Mouse (Mus musculus): Measurements from ENCODE around the gene Scn1a. TPM values are rescaled to one million over a fixed set of nuclear protein-coding genes. Genes with fewer than 3 reads are reported as not detected.

The Scn1a gene
- total and polyA plus RNA-seq, 2 experiments from 2014 or later = 13.1 to 14.5 TPM

- 45% methylated on average over 2 of the region's 2 CpGs for WGBS
- Histone ChIP-seq H3K36me3 (ENCODE audit: insufficient read depth) (no peaks in the 10 kb centered on the region), H3K4me3 (ENCODE audit: low read depth, low read length) (no peak overlapping the region), H3K4me1 (ENCODE audit: insufficient read depth) (no peaks in the 10 kb centered on the region), H3K4me2 (ENCODE audit: low read depth) (no peak overlapping the region), H3K9ac (no peak overlapping the region), H3K9me3 (ENCODE audit: low read length) (no peaks in the 10 kb centered on the region), H3K27me3 (ENCODE audit: insufficient read depth, low read length) (no peaks in the 10 kb centered on the region), H3K27ac (ENCODE audit: low read depth, low read length) (no peak overlapping the region)
- TF ChIP-seq CTCF (IDR thresholded peaks at IDR 0.05; ENCODE audit: low read depth) = no peak
- DNase-seq (no peak), ATAC-seq (no peak)
Observed at GRCm38 (mm10) chr2:66367957-66368356, 72.7 kb downstream of the Scn1a start.

GRCm38 (mm10) chr2:66350590-66350989 is 90.0 kb downstream of the Scn1a start:
- H3K4me1 ChIP-seq (ENCODE audit: insufficient read depth) = no peaks in the 10 kb centered on the region
- WGBS = 70% methylated on average over 2 of the region's 2 CpGs
- DNase-seq (no peak), ATAC-seq (no peak)
- no peak overlapping the region for H3K4me2 ChIP-seq (ENCODE audit: low read depth)
- no peak overlapping the region for H3K4me3 ChIP-seq (ENCODE audit: low read depth, low read length)
- no peaks in the 10 kb centered on the region for H3K9me3 ChIP-seq (ENCODE audit: low read length)
- TF ChIP-seq CTCF (IDR thresholded peaks at IDR 0.05; ENCODE audit: low read depth) = no peak
- H3K27me3 ChIP-seq (ENCODE audit: insufficient read depth, low read length) = no peaks in the 10 kb centered on the region
- H3K9ac ChIP-seq = no peak overlapping the region
- no peaks in the 10 kb centered on the region for H3K36me3 ChIP-seq (ENCODE audit: insufficient read depth)
- H3K27ac ChIP-seq (ENCODE audit: low read depth, low read length) = no peak overlapping the region

GRCm38 (mm10) chr2:66346622-66347021 is 94.0 kb downstream of the Scn1a start:
- H3K4me1 ChIP-seq (ENCODE audit: insufficient read depth) = no peaks in the 10 kb centered on the region
- H3K36me3 ChIP-seq (ENCODE audit: insufficient read depth) = no peaks in the 10 kb centered on the region
- no peak overlapping the region for H3K4me3 ChIP-seq (ENCODE audit: low read depth, low read length)
- no peak overlapping the region for H3K4me2 ChIP-seq (ENCODE audit: low read depth)
- no peak overlapping the region for H3K27ac ChIP-seq (ENCODE audit: low read depth, low read length)
- WGBS = 95% methylated on average over 1 of the region's 1 CpGs
- no peak for TF ChIP-seq CTCF (IDR thresholded peaks at IDR 0.05; ENCODE audit: low read depth)
- DNase-seq = no peak
- no peaks in the 10 kb centered on the region for H3K9me3 ChIP-seq (ENCODE audit: low read length)
- no peak overlapping the region for H3K9ac ChIP-seq
- no peak for ATAC-seq
- H3K27me3 ChIP-seq (ENCODE audit: insufficient read depth, low read length) = no peaks in the 10 kb centered on the region

GRCm38 (mm10) chr2:66346181-66346580 is 94.5 kb downstream of the Scn1a start:
- TF ChIP-seq CTCF (IDR thresholded peaks at IDR 0.05; ENCODE audit: low read depth) = no peak
- Histone ChIP-seq H3K27me3 (ENCODE audit: insufficient read depth, low read length) (no peaks in the 10 kb centered on the region), H3K4me2 (ENCODE audit: low read depth) (no peak overlapping the region), H3K9ac (no peak overlapping the region), H3K4me1 (ENCODE audit: insufficient read depth) (no peaks in the 10 kb centered on the region), H3K27ac (ENCODE audit: low read depth, low read length) (no peak overlapping the region), H3K36me3 (ENCODE audit: insufficient read depth) (no peaks in the 10 kb centered on the region), H3K9me3 (ENCODE audit: low read length) (no peaks in the 10 kb centered on the region), H3K4me3 (ENCODE audit: low read depth, low read length) (no peak overlapping the region)
- ATAC-seq (no peak), DNase-seq (no peak)
- WGBS = 79% methylated on average over 3 of the region's 3 CpGs

- Histone ChIP-seq H3K9ac (no peak overlapping the region), H3K27ac (ENCODE audit: low read depth, low read length) (no peak overlapping the region), H3K27me3 (ENCODE audit: insufficient read depth, low read length) (no peaks in the 10 kb centered on the region), H3K36me3 (ENCODE audit: insufficient read depth) (no peaks in the 10 kb centered on the region), H3K4me2 (ENCODE audit: low read depth) (no peak overlapping the region), H3K4me3 (ENCODE audit: low read depth, low read length) (no peak overlapping the region), H3K9me3 (ENCODE audit: low read length) (no peaks in the 10 kb centered on the region), H3K4me1 (ENCODE audit: insufficient read depth) (no peaks in the 10 kb centered on the region)
- no peak for DNase-seq
- WGBS = 33% methylated on average over 5 of the region's 5 CpGs
- no peak for ATAC-seq
- TF ChIP-seq CTCF (IDR thresholded peaks at IDR 0.05; ENCODE audit: low read depth) = no peak
Observed at GRCm38 (mm10) chr2:66337406-66337805, 103.2 kb downstream of the Scn1a start.

- Histone ChIP-seq H3K27me3 (ENCODE audit: insufficient read depth, low read length) (no peaks in the 10 kb centered on the region), H3K27ac (ENCODE audit: low read depth, low read length) (no peak overlapping the region), H3K4me1 (ENCODE audit: insufficient read depth) (no peaks in the 10 kb centered on the region), H3K9ac (no peak overlapping the region), H3K9me3 (ENCODE audit: low read length) (no peaks in the 10 kb centered on the region), H3K4me2 (ENCODE audit: low read depth) (no peak overlapping the region), H3K36me3 (ENCODE audit: insufficient read depth) (no peaks in the 10 kb centered on the region), H3K4me3 (ENCODE audit: low read depth, low read length) (no peak overlapping the region)
- WGBS = 75% methylated on average over 6 of the region's 6 CpGs
- ATAC-seq (no peak), DNase-seq (peak; percentile 23)
- TF ChIP-seq CTCF (IDR thresholded peaks at IDR 0.05; ENCODE audit: low read depth) = peak; percentile 51
Observed at GRCm38 (mm10) chr2:66336396-66336795, 104.2 kb downstream of the Scn1a start.

GRCm38 (mm10) chr2:66272551-66272950 is 168.1 kb downstream of the Scn1a start:
- WGBS = 82% methylated on average over 3 of the region's 3 CpGs
- H3K27ac ChIP-seq (ENCODE audit: low read depth, low read length) = no peak overlapping the region
- DNase-seq = no peak
- H3K9ac ChIP-seq = no peak overlapping the region
- no peak overlapping the region for H3K4me3 ChIP-seq (ENCODE audit: low read depth, low read length)
- no peak for ATAC-seq
- TF ChIP-seq CTCF (IDR thresholded peaks at IDR 0.05; ENCODE audit: low read depth) = no peak
- H3K9me3 ChIP-seq (ENCODE audit: low read length) = no peaks in the 10 kb centered on the region
- H3K4me2 ChIP-seq (ENCODE audit: low read depth) = no peak overlapping the region
- peaks cover 6% of the 10 kb centered on the region; the same call in 1 of the 2 replicates for H3K36me3 ChIP-seq (ENCODE audit: insufficient read depth)
- H3K4me1 ChIP-seq (ENCODE audit: insufficient read depth) = no peaks in the 10 kb centered on the region
- no peaks in the 10 kb centered on the region for H3K27me3 ChIP-seq (ENCODE audit: insufficient read depth, low read length)
